Mouse (Mus musculus) midbrain, postnatal 0 days (tissue): ENCODE results near the gene Arid1b. TPM values are rescaled to one million over a fixed set of nuclear protein-coding genes. Genes with fewer than 3 reads are reported as not detected.

Experiments used
- ATAC-seq: fragments of 200-750 bp; cut with Nextera tagmentation; 2 replicates; pipeline ENCODE4 v1.8.0; 2017; ENCODE audit warnings: moderate number of reproducible peaks, mild to moderate bottlenecking, moderate TSS enrichment, moderate library complexity; ENCODE audit not compliant: low FRiP score
- DNase-seq: peaks from one replicate; pipeline ENCODE4 v3.0.0-alpha.2; 2015; ENCODE audit warnings: low spot score
- H3K27ac ChIP-seq: fragments of 300-500 bp; sonication (generic); 2 replicates; pipeline ENCODE4 v1.5.1; 2014; ENCODE audit warnings: low read depth, mild to moderate bottlenecking, low read length, mixed read lengths
- H3K27me3 ChIP-seq: fragments of 300-500 bp; sonication (generic); 2 replicates; pipeline ENCODE4 v1.6.1; 2014; ENCODE audit warnings: low read length, control low read depth, mixed read lengths; ENCODE audit not compliant: insufficient read depth
- H3K36me3 ChIP-seq: fragments of 300-500 bp; sonication (generic); 2 replicates; pipeline ENCODE4 v1.6.1; 2014; ENCODE audit warnings: low read length, control low read depth, mixed read lengths; ENCODE audit not compliant: insufficient read depth
- H3K4me1 ChIP-seq: fragments of 300-500 bp; sonication (generic); 2 replicates; pipeline ENCODE4 v1.6.1; 2014; ENCODE audit warnings: mild to moderate bottlenecking, control low read depth, antibody characterized with exemption, low read length, mixed read lengths; ENCODE audit not compliant: insufficient read depth
- H3K4me2 ChIP-seq: fragments of 300-500 bp; sonication (generic); 2 replicates; pipeline ENCODE4 v1.6.1; 2014; ENCODE audit warnings: low read depth, mild to moderate bottlenecking, low read length, mixed read lengths; ENCODE audit not compliant: poor library complexity, severe bottlenecking
- H3K4me3 ChIP-seq: fragments of 300-500 bp; sonication (generic); 2 replicates; pipeline ENCODE4 v1.5.1; 2014; ENCODE audit warnings: low read depth, mild to moderate bottlenecking, low read length, moderate library complexity
- H3K9ac ChIP-seq: fragments of 300-500 bp; sonication (generic); replicated peaks from 2 replicates; pipeline ENCODE4 v1.6.1; 2014; ENCODE audit warnings: mild to moderate bottlenecking, low read length, moderate library complexity, mixed read lengths; ENCODE audit not compliant: poor library complexity, severe bottlenecking
- H3K9me3 ChIP-seq: fragments of 300-500 bp; sonication (generic); 2 replicates; pipeline ENCODE4 v1.6.1; 2016; ENCODE audit warnings: low read length, control low read depth
- CTCF ChIP-seq: IDR thresholded peaks from 2 replicates; pipeline ENCODE4 v1.5.1; 2016; ENCODE audit warnings: antibody characterized with exemption, mild to moderate bottlenecking
- WGBS: fragments of 180-500 bp; shearing (Covaris S2); extraction: QIAGEN DNeasy Blood & Tissue Kit; methylation state at CpG from one replicate; pipeline ENCODE4 v1.1.7; 2014; 5-methylcytosine and 5-hydroxymethylcytosine counted together
- polyA plus RNA-seq: library from polyadenylated mRNA; unstranded; fragments of >200 nt; fragmentation: Nextera tagmentation; extraction: Ambion mirVana; gene quantifications from 2 replicates; pipeline ENCODE4 v1.2.1, GENCODE M21; 2015
- total RNA-seq: library from RNA; depleted of rRNA; stranded (reverse); fragments of >200 nt; gene quantifications from 2 replicates; pipeline ENCODE4 v1.2.3, GENCODE M21; 2014

Gene Arid1b
- total and polyA plus RNA-seq, 2 experiments from 2014 or later = 11.9 to 73.3 TPM

DNA sequence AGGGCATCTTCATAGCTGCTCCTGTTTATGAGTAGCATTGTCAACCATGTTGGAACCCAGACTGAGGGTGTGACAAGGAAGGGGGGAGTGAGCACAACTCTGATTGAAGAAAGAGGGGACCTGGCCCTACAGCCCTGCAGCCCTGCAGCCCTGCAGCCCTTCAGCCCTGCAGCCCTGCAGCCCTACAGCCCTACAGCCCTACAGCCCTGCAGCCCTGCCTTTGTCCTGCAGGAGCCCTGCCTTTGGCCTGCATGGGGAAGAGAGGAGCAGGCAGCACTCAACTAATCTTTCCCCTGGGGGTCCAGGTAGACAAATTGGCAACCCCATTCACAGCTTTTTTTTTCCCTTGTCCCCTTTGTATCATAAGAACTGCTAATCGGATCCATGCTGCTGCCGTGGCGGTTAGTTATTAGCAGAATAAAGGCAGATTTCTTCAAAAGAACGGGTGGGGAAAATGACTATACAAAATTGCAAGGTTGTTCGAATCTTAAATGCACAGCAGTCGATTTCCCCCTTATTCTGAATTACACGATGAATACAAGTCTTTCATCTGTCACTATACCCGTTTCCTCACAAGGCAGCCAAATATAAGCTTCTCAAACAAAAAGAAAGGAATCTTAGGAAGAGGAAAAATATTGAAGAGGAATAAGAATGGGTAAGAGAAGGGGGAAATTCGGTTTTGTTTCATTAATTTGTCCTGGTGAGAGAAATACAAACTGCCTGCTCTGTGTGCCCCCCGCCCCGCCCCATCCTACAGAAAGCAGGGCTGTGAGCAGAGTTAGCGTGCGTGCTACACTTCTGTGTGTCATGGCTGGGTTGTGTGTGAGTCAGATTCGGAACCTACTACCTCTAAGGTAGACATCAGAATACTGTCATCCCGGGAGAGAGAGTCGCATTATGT is 260.8 kb downstream of the Arid1b start:
- Histone ChIP-seq H3K36me3 (no peaks in the 10 kb centered on the region; the same call in 1 of the 2 replicates), H3K27me3 (no peaks in the 10 kb centered on the region), H3K4me1 (no peaks in the 10 kb centered on the region; the same call in 1 of the 2 replicates), H3K4me2 (no peak overlapping the region), H3K27ac (no peak overlapping the region; the same call in 1 of the 2 replicates), H3K4me3 (no peak overlapping the region), H3K9me3 (no peaks in the 10 kb centered on the region), H3K9ac (no peak overlapping the region; the same call in 1 of the 2 replicates)
- 48% methylated on average over 16 of the region's 16 CpGs for WGBS
- DNase-seq = no peak
- ATAC-seq = no peak
- TF ChIP-seq CTCF = 0 out of 2 replicates have a peak, but pooled peaks have one; percentile 4

DNA sequence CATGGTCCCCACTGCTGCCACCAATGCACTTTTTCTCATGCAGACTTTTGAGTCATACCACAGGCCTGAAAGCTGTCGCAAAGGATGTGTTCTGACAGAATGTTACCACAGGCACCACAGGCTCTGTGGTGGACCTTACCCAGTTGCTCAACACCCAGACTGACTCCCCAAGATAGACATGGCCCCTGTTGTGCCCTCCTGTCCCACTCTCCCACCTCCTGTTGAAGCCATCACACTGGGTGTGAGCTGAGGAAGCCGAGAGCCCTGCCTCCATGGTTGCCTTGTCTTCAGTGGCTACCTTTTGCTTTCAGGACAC is 261.4 kb downstream of the Arid1b start:
- Histone ChIP-seq H3K4me1 (no peaks in the 10 kb centered on the region; the same call in 1 of the 2 replicates), H3K36me3 (no peaks in the 10 kb centered on the region; the same call in 1 of the 2 replicates), H3K4me3 (no peak overlapping the region), H3K9me3 (no peaks in the 10 kb centered on the region), H3K4me2 (no peak overlapping the region), H3K27me3 (no peaks in the 10 kb centered on the region), H3K9ac (no peak overlapping the region), H3K27ac (no peak overlapping the region)
- ATAC-seq = no peak
- WGBS = 86% methylated on average over 2 of the region's 2 CpGs
- no peak for TF ChIP-seq CTCF
- no peak for DNase-seq

DNA sequence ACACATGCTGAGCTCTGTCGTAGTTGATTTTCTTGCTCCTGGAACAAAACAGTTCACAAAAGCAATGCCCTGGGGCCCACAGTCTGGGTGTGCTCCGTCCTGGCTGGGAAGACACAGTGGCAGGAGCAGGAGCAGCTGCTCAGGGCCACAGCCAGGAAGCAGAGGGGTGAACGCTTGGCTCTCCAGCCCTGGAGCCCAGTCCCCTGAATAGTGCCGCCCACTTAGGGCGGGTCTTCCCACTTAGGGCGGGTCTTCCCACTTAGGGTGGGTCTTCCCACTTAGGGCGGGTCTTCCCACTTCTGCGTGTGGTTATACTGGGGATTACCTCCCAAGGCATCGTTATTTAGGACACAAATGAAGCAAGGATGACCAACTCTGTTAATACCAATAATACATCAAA is 264.8 kb downstream of the Arid1b start:
- no peak overlapping the region for H3K9ac ChIP-seq
- H3K4me1 ChIP-seq = no peaks in the 10 kb centered on the region; the same call in 1 of the 2 replicates
- ATAC-seq (no peak), DNase-seq (no peak)
- H3K27me3 ChIP-seq = no peaks in the 10 kb centered on the region
- 75% methylated on average over 9 of the region's 9 CpGs for WGBS
- no peak overlapping the region for H3K27ac ChIP-seq
- TF ChIP-seq CTCF = no peak
- H3K9me3 ChIP-seq = no peaks in the 10 kb centered on the region
- peaks cover 2% of the 10 kb centered on the region; the same call in 1 of the 2 replicates for H3K36me3 ChIP-seq
- no peak overlapping the region for H3K4me3 ChIP-seq
- H3K4me2 ChIP-seq = no peak overlapping the region

DNA sequence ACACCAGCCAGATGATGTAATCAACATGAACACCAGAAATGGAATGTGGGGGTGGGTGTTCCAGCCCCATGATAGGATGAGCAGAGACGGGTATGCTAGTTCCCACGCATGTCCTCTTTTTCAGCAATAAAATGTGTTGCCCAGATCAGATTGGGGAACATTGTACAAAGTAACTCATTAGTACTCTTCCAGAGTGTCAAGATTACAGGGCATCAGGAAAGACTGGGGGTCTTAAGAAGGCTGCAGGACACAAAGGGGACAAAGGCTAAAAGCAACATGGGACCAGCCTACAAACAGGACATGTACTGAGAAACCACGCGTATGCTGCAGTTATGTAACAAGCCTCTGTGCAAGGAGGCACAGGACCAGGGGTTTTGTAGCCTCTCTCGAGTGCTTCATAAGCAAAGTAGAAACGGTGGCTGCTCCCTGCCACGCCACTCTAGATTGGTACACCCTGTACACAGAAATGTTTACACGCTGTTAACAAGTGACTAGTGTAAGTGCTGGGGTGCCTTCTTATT is 267.1 kb downstream of the Arid1b start:
- Histone ChIP-seq H3K4me3 (no peak overlapping the region), H3K9ac (no peak overlapping the region), H3K27ac (no peak overlapping the region), H3K36me3 (peaks cover 7% of the 10 kb centered on the region; the same call in 1 of the 2 replicates), H3K9me3 (no peaks in the 10 kb centered on the region), H3K27me3 (no peaks in the 10 kb centered on the region), H3K4me1 (no peaks in the 10 kb centered on the region), H3K4me2 (no peak overlapping the region)
- no peak for ATAC-seq
- no peak for DNase-seq
- no peak for TF ChIP-seq CTCF
- WGBS = 85% methylated on average over 8 of the region's 8 CpGs

DNA sequence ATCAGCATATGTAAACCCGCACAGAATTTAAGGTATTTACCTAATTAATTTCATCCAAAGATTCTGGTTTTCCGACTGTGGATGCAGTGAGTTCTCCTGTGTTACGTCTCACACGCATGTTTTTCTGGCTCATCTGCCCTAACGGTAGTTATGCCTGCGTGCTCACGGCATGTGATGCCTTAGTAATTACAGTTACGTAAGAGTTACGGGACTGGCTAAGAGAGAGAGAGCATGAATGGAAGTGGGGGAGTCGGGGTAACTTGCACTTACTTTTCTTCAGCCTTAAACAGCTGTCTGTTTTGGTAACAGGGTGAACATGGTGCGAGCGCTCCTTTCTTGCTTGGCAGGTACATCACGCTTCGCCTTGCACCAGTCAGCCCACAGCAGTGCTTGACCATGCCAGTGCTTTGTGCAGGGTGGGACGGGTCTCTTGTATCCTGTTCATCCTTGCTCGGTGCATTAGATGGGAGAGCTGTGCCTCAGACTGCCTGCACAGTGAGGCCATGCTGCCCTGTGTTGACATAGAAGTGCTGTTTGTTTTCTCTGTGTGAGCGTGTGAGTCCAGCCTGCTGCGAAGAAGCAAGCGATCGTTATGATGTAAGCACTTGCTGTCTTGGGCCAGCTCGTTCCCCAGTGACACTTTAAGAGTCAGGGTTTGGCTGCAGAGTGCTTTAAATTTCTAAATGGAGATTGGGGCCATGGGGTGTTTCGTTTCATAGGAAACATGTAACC is 267.9 kb downstream of the Arid1b start:
- WGBS = 82% methylated on average over 22 of the region's 22 CpGs

More for the DNA sequence above, 267.9 kb downstream of the Arid1b start:
- Histone ChIP-seq H3K27me3 (no peaks in the 10 kb centered on the region), H3K9ac (no peak overlapping the region), H3K27ac (no peak overlapping the region), H3K4me1 (no peaks in the 10 kb centered on the region), H3K4me2 (no peak overlapping the region), H3K4me3 (no peak overlapping the region), H3K36me3 (peaks cover 7% of the 10 kb centered on the region; the same call in 1 of the 2 replicates), H3K9me3 (no peaks in the 10 kb centered on the region)
- no peak for TF ChIP-seq CTCF
- DNase-seq (no peak), ATAC-seq (no peak)
